Mouse (Mus musculus) naive thymus-derived CD4-positive, alpha-beta T cell, adult 2 months (primary cell): ENCODE data around the gene 1700001C02Rik.

ENCODE experiments used
- DNase-seq: peaks from one replicate; pipeline ENCODE4 v3.0.0-alpha.2; 2011; ENCODE audit warnings: low read depth

Gene 1700001C02Rik

GRCm38 (mm10) chr5:30465861-30466260, at the start of gene 1700001C02Rik:
Gene 1700001C02Rik (plus strand): TSS chr5:30466047.
- no peak for DNase-seq

GRCm38 (mm10) chr5:30416665-30417064, 49.2 kb upstream of the 1700001C02Rik start:
- DNase-seq, result no peak

GRCm38 (mm10) chr5:30423121-30423520, 42.7 kb upstream of the 1700001C02Rik start:
- DNase-seq, result no peak

GRCm38 (mm10) chr5:30423572-30424244, 42.1 kb upstream of the 1700001C02Rik start:
- DNase-seq, result peak; percentile 14

- DNase-seq, result no peak
Observed at GRCm38 (mm10) chr5:30427406-30427805, 38.4 kb upstream of the 1700001C02Rik start.

GRCm38 (mm10) chr5:30438931-30439330, 26.9 kb upstream of the 1700001C02Rik start:
- no peak for DNase-seq

GRCm38 (mm10) chr5:30440308-30440906, 25.4 kb upstream of the 1700001C02Rik start:
- no peak for DNase-seq

- DNase-seq, result no peak
Observed at GRCm38 (mm10) chr5:30442196-30442595, 23.7 kb upstream of the 1700001C02Rik start.

GRCm38 (mm10) chr5:30444327-30444895, 21.4 kb upstream of the 1700001C02Rik start:
- DNase-seq, result no peak

- no peak for DNase-seq
Observed at GRCm38 (mm10) chr5:30456056-30456455, 9.8 kb upstream of the 1700001C02Rik start.

- no peak for DNase-seq
Observed at GRCm38 (mm10) chr5:30460155-30460554, 5.7 kb upstream of the 1700001C02Rik start.

- DNase-seq, result no peak
Observed at GRCm38 (mm10) chr5:30461821-30462220, 4.0 kb upstream of the 1700001C02Rik start, which contains the start of gene Otof. Gene Otof (minus strand): TSS chr5:30461932.

- no peak for DNase-seq
Observed at GRCm38 (mm10) chr5:30466315-30466714, 468 bp downstream of the 1700001C02Rik start.

GRCm38 (mm10) chr5:30470454-30470853, 4.6 kb downstream of the 1700001C02Rik start:
- no peak for DNase-seq

GRCm38 (mm10) chr5:30472148-30472547, 6.3 kb downstream of the 1700001C02Rik start:
- no peak for DNase-seq

GRCm38 (mm10) chr5:30476534-30476933, 10.7 kb downstream of the 1700001C02Rik start:
- DNase-seq, result peak; percentile 28

- peak; percentile 55 for DNase-seq
Observed at GRCm38 (mm10) chr5:30482319-30482718, 16.5 kb downstream of the 1700001C02Rik start.

- DNase-seq, result no peak
Observed at GRCm38 (mm10) chr5:30483533-30483932, 17.7 kb downstream of the 1700001C02Rik start.

- no peak for DNase-seq
Observed at GRCm38 (mm10) chr5:30484591-30484990, 18.7 kb downstream of the 1700001C02Rik start.

- no peak for DNase-seq
Observed at GRCm38 (mm10) chr5:30485136-30485535, 19.3 kb downstream of the 1700001C02Rik start.

GRCm38 (mm10) chr5:30490215-30490614, 24.4 kb downstream of the 1700001C02Rik start:
- no peak for DNase-seq

GRCm38 (mm10) chr5:30490845-30491244, 25.0 kb downstream of the 1700001C02Rik start:
- DNase-seq, result no peak

- DNase-seq, result no peak
Observed at GRCm38 (mm10) chr5:30493723-30494122, 27.9 kb downstream of the 1700001C02Rik start.
